ENCODE assay signal across 8 mouse cellular contexts in the genomic region with DNA sequence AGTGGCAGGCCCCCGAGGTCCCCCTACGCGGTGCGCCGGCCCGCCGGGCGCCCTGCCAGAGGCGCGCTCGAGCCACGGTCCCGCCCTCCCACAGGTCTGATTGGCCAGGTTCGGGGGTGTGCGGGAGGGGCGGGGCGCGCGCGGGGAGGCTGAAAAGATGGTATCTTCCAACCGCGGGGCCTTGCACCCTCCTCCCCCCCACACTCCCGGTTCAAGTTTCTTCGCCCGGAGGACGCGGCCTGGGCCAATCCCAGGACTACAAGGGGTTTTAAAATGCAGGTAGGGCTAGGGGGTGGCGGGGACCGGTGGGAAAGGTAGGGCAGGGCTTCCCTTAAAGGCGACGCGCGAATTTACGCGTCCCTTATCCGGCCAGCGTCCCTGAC. TPM values are rescaled to one million over a fixed set of nuclear protein-coding genes. Genes with fewer than 3 reads are reported as not detected.
DNase-seq lines count a peak whose midpoint lies in the region; ATAC-seq lines count a peak whose summit lies in the region.

No protein-coding gene starts in this region.

- no peaks in the 10 kb centered on the region for H3K9me3 ChIP-seq in embryonic facial prominence, embryonic 10.5 days
- no peaks in the 10 kb centered on the region for H3K9me3 ChIP-seq in midbrain, embryonic 11.5 days (ENCODE audit: control insufficient read depth, low read length)

- H3K4me3 ChIP-seq in embryonic facial prominence, embryonic 10.5 days = peak overlapping the region; percentile 87
- peak overlapping the region; percentile 73 for H3K4me3 ChIP-seq in midbrain, embryonic 11.5 days (ENCODE audit: low read depth, low read length)

- peak overlapping the region; percentile 98 for H3K4me2 ChIP-seq in midbrain, embryonic 11.5 days

- peak overlapping the region; percentile 97 for H3K9ac ChIP-seq in midbrain, embryonic 11.5 days (ENCODE audit: low read length)

- intact Hi-C loops in left cerebral cortex, postnatal 4 days (cut with DNase I) = no loop called here

- peak overlapping the region; percentile 95 for H3K27ac ChIP-seq in embryonic facial prominence, embryonic 10.5 days (replicated peaks)
- peak overlapping the region; percentile 97 for H3K27ac ChIP-seq in midbrain, embryonic 11.5 days (ENCODE audit: low read depth, low read length)

- peaks cover 11% of the 10 kb centered on the region for H3K36me3 ChIP-seq in embryonic facial prominence, embryonic 10.5 days (replicated peaks)
- 0 out of 2 replicates have a peak, but pooled peaks cover 3% of the 10 kb centered on the region for H3K36me3 ChIP-seq in midbrain, embryonic 11.5 days (ENCODE audit: control insufficient read depth, insufficient read depth, low read length)

- peaks cover 17% of the 10 kb centered on the region for H3K27me3 ChIP-seq in embryonic facial prominence, embryonic 10.5 days (replicated peaks; ENCODE audit: low read depth, poor library complexity, severe bottlenecking)
- H3K27me3 ChIP-seq in midbrain, embryonic 11.5 days (ENCODE audit: control insufficient read depth, insufficient read depth, low read length) = peaks cover 2% of the 10 kb centered on the region; the same call in 1 of the 2 replicates

- DNase-seq in adrenal gland, postnatal 25 days = peak; percentile 99
- DNase-seq in embryonic facial prominence, embryonic 10.5 days (ENCODE audit: low spot score) = peak; percentile 100
- DNase-seq in heart, adult 11 months = peak; percentile 100
- peak; percentile 98 for DNase-seq in kidney, adult 11 months
- peak; percentile 99 for DNase-seq in left cerebral cortex, postnatal 4 days
- peak; percentile 100 for DNase-seq in midbrain, embryonic 11.5 days (ENCODE audit: low spot score, missing footprints)
- peak; percentile 99 for DNase-seq in right cerebral cortex, postnatal 4 days
- DNase-seq in yolk sac, embryonic 10.5 days (ENCODE audit: low spot score) = peak; percentile 100

- H3K4me1 ChIP-seq in embryonic facial prominence, embryonic 10.5 days = peaks cover 84% of the 10 kb centered on the region
- peaks cover 55% of the 10 kb centered on the region for H3K4me1 ChIP-seq in midbrain, embryonic 11.5 days (ENCODE audit: control insufficient read depth, insufficient read depth, low read length)

- under 1% methylated on average over 37 of the region's 37 CpGs for WGBS in embryonic facial prominence, embryonic 10.5 days
- under 1% methylated on average over 37 of the region's 37 CpGs for WGBS in midbrain, embryonic 11.5 days

- ATAC-seq in midbrain, embryonic 11.5 days (ENCODE audit: low FRiP score) = peak; percentile 95

RNA-seq across cellular contexts. Expression of gene Ccdc85c, which starts 0.3 kb away (rescaled TPM):
- 19.4 and 19.9 TPM in 2 replicates for total RNA-seq in adrenal gland, postnatal 25 days (2021)
- polyA plus RNA-seq in embryonic facial prominence, embryonic 10.5 days (2016; fragmentation: Nextera tagmentation; extraction: Ambion mirVana) = 11.4 and 12.1 TPM in 2 replicates
- total RNA-seq in left cerebral cortex, postnatal 4 days (2021) = 10 to 100 TPM; 60.2 to 64.1 TPM
- polyA plus RNA-seq in midbrain, embryonic 11.5 days (2014; fragmentation: Nextera tagmentation; extraction: Ambion mirVana) = 19.2 and 20.4 TPM in 2 replicates

RNA-seq across cellular contexts. Expression of gene Hhipl1, which starts 30.6 kb away (rescaled TPM):
- total RNA-seq in adrenal gland, postnatal 25 days (2021) = 0.48 and 0.67 TPM in 2 replicates
- 0.72 and 0.99 TPM in 2 replicates for polyA plus RNA-seq in embryonic facial prominence, embryonic 10.5 days (2016; fragmentation: Nextera tagmentation; extraction: Ambion mirVana)
- 1 to 10 TPM; 6.3 to 6.6 TPM for total RNA-seq in left cerebral cortex, postnatal 4 days (2021)
- polyA plus RNA-seq in midbrain, embryonic 11.5 days (2014; fragmentation: Nextera tagmentation; extraction: Ambion mirVana) = 2.7 and 3.5 TPM in 2 replicates

RNA-seq across cellular contexts. Expression of gene Cyp46a1, which starts 58.7 kb away (rescaled TPM):
- total RNA-seq in adrenal gland, postnatal 25 days (2021) = 2.0 and 3.1 TPM in 2 replicates
- polyA plus RNA-seq in embryonic facial prominence, embryonic 10.5 days (2016; fragmentation: Nextera tagmentation; extraction: Ambion mirVana) = 3.9 and 5.8 TPM in 2 replicates
- 10 to 100 TPM; 65.7 to 78.6 TPM for total RNA-seq in left cerebral cortex, postnatal 4 days (2021)
- polyA plus RNA-seq in midbrain, embryonic 11.5 days (2014; fragmentation: Nextera tagmentation; extraction: Ambion mirVana) = 8.6 and 10.2 TPM in 2 replicates

Comparison
In these comparisons a context has a peak if more than half of its experiments do, and no peak if none do; other contexts are left out.
1. Peak in every context shown above with its lines: DNase-seq, ATAC-seq, H3K4me3 ChIP-seq and H3K27ac ChIP-seq.
2. RNA of gene Cyp46a1, which starts 58.7 kb away (total RNA-seq): 65.7 to 78.6 TPM in left cerebral cortex, postnatal 4 days; 2.0 to 3.1 TPM in adrenal gland, postnatal 25 days; every median in the first group is over 10 times any median in the second.